Mouse (Mus musculus) intestine, postnatal 0 days (tissue): Measurements from ENCODE around the gene Slc8a1. TPM values are rescaled to one million over a fixed set of nuclear protein-coding genes. Genes with fewer than 3 reads are reported as not detected.

Experiments used
- ATAC-seq: fragments of 200-750 bp; cut with Nextera tagmentation; 2 replicates; pipeline ENCODE4 v1.8.0; 2017; ENCODE audit warnings: mild to moderate bottlenecking, moderate TSS enrichment, moderate library complexity
- H3K27ac ChIP-seq: fragments of 300-500 bp; sonication (generic); 2 replicates; pipeline ENCODE4 v1.5.1; 2014; ENCODE audit warnings: mild to moderate bottlenecking, low read depth, low read length, moderate library complexity
- H3K27me3 ChIP-seq: fragments of 300-500 bp; sonication (generic); replicated peaks from 2 replicates; pipeline ENCODE4 v1.6.1; 2014; ENCODE audit warnings: low read length, mixed read lengths; ENCODE audit not compliant: control insufficient read depth, insufficient read depth
- H3K36me3 ChIP-seq: fragments of 300-500 bp; sonication (generic); 2 replicates; pipeline ENCODE4 v1.6.1; 2014; ENCODE audit warnings: mild to moderate bottlenecking, moderate library complexity; ENCODE audit not compliant: control insufficient read depth, insufficient read depth
- H3K4me1 ChIP-seq: fragments of 300-500 bp; sonication (generic); replicated peaks from 2 replicates; pipeline ENCODE4 v1.6.1; 2014; ENCODE audit warnings: antibody characterized with exemption, low read length, mixed read lengths; ENCODE audit not compliant: control insufficient read depth, insufficient read depth
- H3K4me2 ChIP-seq: fragments of 300-500 bp; sonication (generic); replicated peaks from 2 replicates; pipeline ENCODE4 v1.6.1; 2014; ENCODE audit warnings: low read depth, mild to moderate bottlenecking, moderate library complexity
- H3K4me3 ChIP-seq: fragments of 300-500 bp; sonication (generic); 2 replicates; pipeline ENCODE4 v1.5.1; 2014; ENCODE audit warnings: low read depth, low read length
- H3K9ac ChIP-seq: fragments of 300-500 bp; sonication (generic); 2 replicates; pipeline ENCODE4 v1.6.1; 2014; ENCODE audit warnings: mild to moderate bottlenecking, low read depth, low read length
- H3K9me3 ChIP-seq: fragments of 300-500 bp; sonication (generic); 2 replicates; pipeline ENCODE4 v1.6.1; 2016; ENCODE audit warnings: mixed run types; ENCODE audit not compliant: control insufficient read depth
- CTCF ChIP-seq: sonication (generic); IDR thresholded peaks from 2 replicates; pipeline ENCODE4 v1.5.1; 2016; ENCODE audit warnings: low read depth, mild to moderate bottlenecking, control low read depth, antibody characterized with exemption, moderate library complexity
- WGBS: fragments of 180-500 bp; shearing (Covaris S2); extraction: QIAGEN DNeasy Blood & Tissue Kit; methylation state at CpG from one replicate; pipeline ENCODE4 v1.1.7; 2014; 5-methylcytosine and 5-hydroxymethylcytosine counted together
- polyA plus RNA-seq: library from polyadenylated mRNA; unstranded; fragments of >200 nt; fragmentation: Nextera tagmentation; extraction: Ambion mirVana; gene quantifications from 2 replicates; pipeline ENCODE4 v1.2.1, GENCODE M21; 2015

The Slc8a1 gene
- polyA plus RNA-seq, 1 experiment from 2014 or later, result 2.9 TPM

- WGBS, result 76% methylated on average over 1 of the region's 1 CpGs
- H3K27ac ChIP-seq, result no peak overlapping the region
- no peaks in the 10 kb centered on the region for H3K4me1 ChIP-seq
- H3K9ac ChIP-seq, result no peak overlapping the region
- H3K9me3 ChIP-seq, result no peaks in the 10 kb centered on the region
- no peaks in the 10 kb centered on the region for H3K36me3 ChIP-seq
- H3K4me2 ChIP-seq, result no peak overlapping the region
- no peaks in the 10 kb centered on the region for H3K27me3 ChIP-seq
- TF ChIP-seq CTCF, result peak; percentile 33
- no peak for ATAC-seq
- H3K4me3 ChIP-seq, result no peak overlapping the region
These were observed 260.8 kb downstream of the Slc8a1 start for GRCm38 (mm10) chr17:81477420-81477819.

DNA sequence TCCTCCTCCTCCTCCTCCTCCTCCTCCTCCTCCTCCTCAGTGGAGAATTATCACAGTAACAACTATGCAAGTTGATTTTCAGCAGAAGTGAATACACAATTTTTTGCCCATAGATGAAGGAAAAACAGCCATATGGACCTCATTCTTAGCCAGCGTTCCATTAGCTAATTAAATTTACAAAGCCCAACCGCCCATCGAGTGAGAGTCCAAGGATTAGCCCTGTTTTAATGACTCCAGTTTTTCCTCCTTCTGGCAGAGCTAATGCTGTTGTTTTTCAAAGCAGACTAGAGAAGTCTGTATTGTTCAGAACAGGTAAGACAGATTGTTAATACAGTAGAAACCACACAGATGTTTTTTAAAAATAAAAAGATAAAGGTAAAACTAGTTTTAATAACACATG lies 264.8 kb downstream of the Slc8a1 start:
- Histone ChIP-seq H3K36me3 (no peaks in the 10 kb centered on the region), H3K9me3 (no peaks in the 10 kb centered on the region), H3K4me3 (no peak overlapping the region), H3K27ac (no peak overlapping the region), H3K4me1 (no peaks in the 10 kb centered on the region), H3K9ac (no peak overlapping the region), H3K4me2 (no peak overlapping the region), H3K27me3 (no peaks in the 10 kb centered on the region)
- no peak for ATAC-seq
- TF ChIP-seq CTCF, result no peak
- 63% methylated on average over 3 of the region's 3 CpGs for WGBS

DNA sequence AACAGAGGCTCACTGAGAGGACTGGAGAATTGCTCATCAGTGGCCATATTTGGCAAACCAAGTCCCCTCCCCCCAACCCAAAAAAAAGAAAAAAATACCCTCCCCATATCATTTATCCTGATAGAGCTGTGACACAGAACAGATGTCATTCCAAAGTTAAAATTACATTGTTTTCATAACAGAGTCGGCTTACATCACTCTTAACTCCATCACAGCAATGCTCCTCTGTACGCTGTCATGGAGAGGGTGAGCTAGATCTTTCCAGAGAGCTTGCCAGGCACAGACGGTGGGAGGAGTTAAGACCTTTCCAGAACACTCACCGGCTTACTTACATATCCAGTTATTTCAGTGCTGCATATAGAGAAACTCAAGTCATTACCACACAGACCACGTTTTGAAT lies 269.2 kb downstream of the Slc8a1 start:
- Histone ChIP-seq H3K4me1 (no peaks in the 10 kb centered on the region), H3K9ac (no peak overlapping the region), H3K4me2 (no peak overlapping the region), H3K36me3 (no peaks in the 10 kb centered on the region), H3K9me3 (no peaks in the 10 kb centered on the region), H3K27ac (no peak overlapping the region), H3K4me3 (no peak overlapping the region), H3K27me3 (no peaks in the 10 kb centered on the region)
- WGBS, result 59% methylated on average over 5 of the region's 5 CpGs
- ATAC-seq, result no peak
- no peak for TF ChIP-seq CTCF

DNA sequence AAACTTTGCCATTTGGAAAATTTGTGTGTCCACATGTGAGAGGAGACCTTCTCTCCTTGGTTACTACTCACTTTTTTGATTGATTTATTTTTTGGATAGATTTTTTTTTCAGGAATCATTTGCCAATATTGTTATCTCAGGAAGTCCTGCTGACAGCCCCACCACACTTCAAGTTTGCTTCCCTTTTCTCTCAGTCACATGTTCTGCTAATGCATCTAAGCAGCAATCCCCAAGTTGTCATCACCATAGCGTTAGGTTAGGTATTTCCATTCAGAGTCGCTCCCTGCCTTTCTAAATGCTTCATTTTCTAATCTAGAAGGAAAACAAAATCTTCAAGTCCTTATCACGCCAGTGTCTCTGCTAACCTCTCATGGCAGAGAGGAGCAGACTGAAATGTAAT lies 278.8 kb downstream of the Slc8a1 start:
- Histone ChIP-seq H3K4me3 (no peak overlapping the region), H3K36me3 (no peaks in the 10 kb centered on the region), H3K27ac (no peak overlapping the region), H3K4me2 (no peak overlapping the region), H3K27me3 (no peaks in the 10 kb centered on the region), H3K9ac (no peak overlapping the region), H3K4me1 (no peaks in the 10 kb centered on the region), H3K9me3 (no peaks in the 10 kb centered on the region)
- ATAC-seq, result no peak
- 83% methylated on average over 3 of the region's 3 CpGs for WGBS
- no peak for TF ChIP-seq CTCF

- no peak overlapping the region for H3K27ac ChIP-seq
- no peaks in the 10 kb centered on the region for H3K36me3 ChIP-seq
- no peak for ATAC-seq
- no peak for TF ChIP-seq CTCF
- H3K4me2 ChIP-seq, result no peak overlapping the region
- WGBS, result 82% methylated on average over 7 of the region's 7 CpGs
- no peaks in the 10 kb centered on the region for H3K27me3 ChIP-seq
- H3K9me3 ChIP-seq, result no peaks in the 10 kb centered on the region
- H3K4me1 ChIP-seq, result no peaks in the 10 kb centered on the region
- no peak overlapping the region for H3K4me3 ChIP-seq
- H3K9ac ChIP-seq, result no peak overlapping the region
These were observed 282.2 kb downstream of the Slc8a1 start for GRCm38 (mm10) chr17:81455977-81456376.

GRCm38 (mm10) chr17:81455269-81455668 lies 282.9 kb downstream of the Slc8a1 start:
- Histone ChIP-seq H3K27ac (no peak overlapping the region), H3K4me2 (no peak overlapping the region), H3K9ac (no peak overlapping the region), H3K36me3 (no peaks in the 10 kb centered on the region), H3K4me1 (no peaks in the 10 kb centered on the region), H3K9me3 (no peaks in the 10 kb centered on the region), H3K4me3 (no peak overlapping the region), H3K27me3 (no peaks in the 10 kb centered on the region)
- 84% methylated on average over 3 of the region's 3 CpGs for WGBS
- no peak for TF ChIP-seq CTCF
- no peak for ATAC-seq

GRCm38 (mm10) chr17:81441463-81441862 lies 296.7 kb downstream of the Slc8a1 start, which contains the start of gene Gm11096:
TSS of gene Gm11096 (plus strand) at chr17:81441763.
- no peak for ATAC-seq
- Histone ChIP-seq H3K4me1 (no peaks in the 10 kb centered on the region), H3K27me3 (no peaks in the 10 kb centered on the region), H3K9me3 (no peaks in the 10 kb centered on the region), H3K4me3 (no peak within 1 kb of the TSS), H3K36me3 (no peaks in the 10 kb centered on the region), H3K9ac (no peak within 1 kb of the TSS), H3K4me2 (no peak within 1 kb of the TSS), H3K27ac (no peak within 1 kb of the TSS)
- TF ChIP-seq CTCF, result no peak
